Mouse (Mus musculus): ENCODE data around the gene Ndufb7. TPM values are rescaled to one million over a fixed set of nuclear protein-coding genes. Genes with fewer than 3 reads are reported as not detected.

Gene Ndufb7
- 416 and 576 TPM in 2 replicates for polyA plus RNA-seq (2012; rRNA removed)

GRCm38 (mm10) chr8:83566469-83567395, at the start of gene Ndufb7:
TSS of gene Ndufb7 (plus strand) at chr8:83566671.

GRCm38 (mm10) chr8:83535736-83536135, 30.7 kb upstream of the Ndufb7 start, which contains the start of gene Olfr370:
TSS of gene Olfr370 (plus strand) at chr8:83535780.

GRCm38 (mm10) chr8:83607661-83608397, 41.4 kb downstream of the Ndufb7 start, which contains the start of the genes Tecr and Dnajb1:
TSS of gene Tecr (minus strand) at chr8:83607971.
TSS of gene Dnajb1 (plus strand) at chr8:83608193.

Other genes starting within 250 kb of the Ndufb7 start
- gene Elmod2, start 234.2 kb upstream of the Ndufb7 start, polyA plus RNA-seq (2012; rRNA removed), result 2.0 and 2.3 TPM in 2 replicates
- gene Mgat4d, start 218.2 kb upstream of the Ndufb7 start, polyA plus RNA-seq (2012; rRNA removed), result not detected in 2 replicates
- gene Clgn, start 176.8 kb upstream of the Ndufb7 start, polyA plus RNA-seq (2012; rRNA removed), result not detected in 2 replicates
- 1.5 TPM in 2 replicates for gene Scoc, start 108.3 kb upstream of the Ndufb7 start, polyA plus RNA-seq (2012; rRNA removed)
- 0.28 and 0.30 TPM in 2 replicates for gene Olfr370, start 30.9 kb upstream of the Ndufb7 start, polyA plus RNA-seq (2012; rRNA removed)
- gene Tecr, start 41.3 kb downstream of the Ndufb7 start, polyA plus RNA-seq (2012; rRNA removed), result 655 and 928 TPM in 2 replicates
- 43.8 and 48.6 TPM in 2 replicates for gene Dnajb1, start 41.5 kb downstream of the Ndufb7 start, polyA plus RNA-seq (2012; rRNA removed)
- 66.9 and 72.8 TPM in 2 replicates for gene Gipc1, start 86.0 kb downstream of the Ndufb7 start, polyA plus RNA-seq (2012; rRNA removed)
- gene Ptger1, start 100.0 kb downstream of the Ndufb7 start, polyA plus RNA-seq (2012; rRNA removed), result 7.0 and 10.3 TPM in 2 replicates
- gene Pkn1, start 132.5 kb downstream of the Ndufb7 start, polyA plus RNA-seq (2012; rRNA removed), result 95.9 and 97.6 TPM in 2 replicates
- 42.9 and 48.4 TPM in 2 replicates for gene Ddx39, start 148.5 kb downstream of the Ndufb7 start, polyA plus RNA-seq (2012; rRNA removed)
- gene Adgre5, start 174.7 kb downstream of the Ndufb7 start, polyA plus RNA-seq (2012; rRNA removed), result 48.9 and 58.5 TPM in 2 replicates

Data from ovary, adult 2 months (tissue).